Mouse (Mus musculus): Measurements from ENCODE around the gene Cfap61. TPM values are rescaled to one million over a fixed set of nuclear protein-coding genes. Genes with fewer than 3 reads are reported as not detected.

The Cfap61 gene
- polyA plus RNA-seq, 1 experiment from 2014 or later, result 1.3 TPM

DNA sequence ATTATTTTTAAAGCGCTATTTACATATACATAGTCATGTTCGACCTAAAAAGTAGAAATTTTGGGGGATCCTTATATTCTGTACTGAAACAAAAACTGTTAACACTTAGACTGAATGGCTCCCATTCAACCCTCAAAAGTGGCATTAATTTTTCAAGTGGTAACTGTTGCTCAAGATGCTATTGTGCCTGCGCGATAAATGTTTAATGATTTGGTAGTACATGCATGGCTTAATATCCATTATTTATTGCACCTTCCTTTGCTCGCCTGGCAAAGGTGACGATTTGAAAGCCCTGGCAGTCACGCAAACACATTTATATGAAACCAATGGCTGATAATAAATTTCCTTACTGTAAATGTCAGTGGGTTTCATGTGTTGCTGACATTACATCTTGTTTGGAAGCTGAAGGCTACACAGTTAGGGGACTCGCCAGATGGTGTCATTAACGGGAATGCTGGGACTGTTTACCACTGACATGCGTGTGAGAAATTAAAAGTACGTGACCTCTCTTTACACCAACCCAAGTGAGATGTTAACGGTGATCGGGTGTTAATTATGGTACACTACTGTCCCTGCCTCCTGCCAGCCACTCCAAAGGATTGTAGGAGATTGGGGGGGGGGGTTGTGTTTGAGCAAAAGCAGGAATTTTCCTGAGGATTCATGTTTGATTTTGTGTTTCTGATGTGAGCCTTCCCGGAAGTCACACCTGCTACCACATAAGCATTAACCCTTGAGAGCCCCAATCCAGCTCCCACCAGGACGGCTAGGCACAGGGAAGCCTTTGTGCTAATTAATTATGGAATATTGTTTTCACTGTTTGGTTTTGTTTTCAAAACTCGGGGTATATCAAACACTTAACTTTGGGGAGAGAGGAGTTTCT, 127.1 kb downstream of the Cfap61 start:
- Histone ChIP-seq H3K4me1 (replicated peaks; ENCODE audit: control insufficient read depth, insufficient read depth, low read length) (peaks cover 40% of the 10 kb centered on the region), H3K9me3 (ENCODE audit: control insufficient read depth, low read length) (no peaks in the 10 kb centered on the region), H3K4me2 (ENCODE audit: low read length) (peak overlapping the region; percentile 3), H3K4me3 (replicated peaks; ENCODE audit: low read length) (no peak overlapping the region), H3K36me3 (ENCODE audit: control insufficient read depth, insufficient read depth) (no peaks in the 10 kb centered on the region), H3K9ac (replicated peaks; ENCODE audit: low read depth, low read length) (no peak overlapping the region; the same call in 1 of the 2 replicates), H3K27me3 (replicated peaks; ENCODE audit: control insufficient read depth, insufficient read depth, low read length) (no peaks in the 10 kb centered on the region), H3K27ac (ENCODE audit: low read length) (no peak overlapping the region)
- ATAC-seq, result peak; percentile 36; the same call in 1 of the 2 replicates
- 19% methylated on average over 16 of the region's 16 CpGs for WGBS

DNA sequence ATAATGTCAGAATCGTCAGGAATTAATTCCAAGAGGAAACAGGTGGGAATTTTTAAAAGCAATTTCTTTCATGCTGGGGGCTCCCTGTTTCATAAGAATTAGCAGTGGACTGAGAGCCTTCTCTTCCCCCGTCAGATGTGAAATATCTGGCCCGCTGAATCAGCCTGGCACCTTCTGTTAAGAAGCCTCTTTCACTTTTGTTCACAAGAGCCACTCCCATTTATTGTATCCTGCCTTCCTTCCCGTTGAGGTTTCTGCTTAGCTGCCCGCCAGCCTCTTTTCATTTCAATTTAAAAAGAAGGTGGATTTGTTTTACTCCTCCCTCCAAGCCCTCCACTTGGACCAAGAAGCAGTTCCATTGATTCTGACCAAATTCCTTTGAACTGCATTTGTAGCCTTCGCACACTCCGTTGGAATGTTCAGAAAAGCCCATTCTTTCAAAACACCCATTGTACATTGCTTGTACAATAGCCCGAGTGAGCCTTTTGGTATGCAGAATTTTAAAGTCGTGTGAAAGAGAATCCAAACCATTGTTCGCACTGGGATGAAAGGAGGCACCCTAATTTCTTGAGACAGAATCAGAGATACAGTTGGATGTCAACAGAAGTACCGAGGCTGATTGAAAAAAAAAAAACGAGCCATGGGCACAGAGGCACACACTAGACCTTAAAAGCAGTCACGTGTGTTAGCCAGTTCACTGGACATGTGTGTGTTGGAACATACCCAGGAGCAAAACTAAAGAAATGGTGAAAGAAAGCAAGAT, 127.9 kb downstream of the Cfap61 start:
- Histone ChIP-seq H3K4me3 (replicated peaks; ENCODE audit: low read length) (no peak overlapping the region; the same call in 1 of the 2 replicates), H3K27me3 (replicated peaks; ENCODE audit: control insufficient read depth, insufficient read depth, low read length) (no peaks in the 10 kb centered on the region), H3K27ac (ENCODE audit: low read length) (no peak overlapping the region), H3K4me2 (ENCODE audit: low read length) (peak overlapping the region; percentile 3), H3K36me3 (ENCODE audit: control insufficient read depth, insufficient read depth) (no peaks in the 10 kb centered on the region), H3K4me1 (replicated peaks; ENCODE audit: control insufficient read depth, insufficient read depth, low read length) (peaks cover 41% of the 10 kb centered on the region), H3K9me3 (ENCODE audit: control insufficient read depth, low read length) (no peaks in the 10 kb centered on the region), H3K9ac (replicated peaks; ENCODE audit: low read depth, low read length) (no peak overlapping the region; the same call in 1 of the 2 replicates)
- ATAC-seq, result peak; percentile 49
- WGBS, result 2% methylated on average over 13 of the region's 13 CpGs

GRCm38 (mm10) chr2:146063093-146064074, 128.8 kb downstream of the Cfap61 start:
- Histone ChIP-seq H3K27me3 (replicated peaks; ENCODE audit: control insufficient read depth, insufficient read depth, low read length) (no peaks in the 10 kb centered on the region), H3K4me3 (replicated peaks; ENCODE audit: low read length) (no peak overlapping the region), H3K9ac (replicated peaks; ENCODE audit: low read depth, low read length) (no peak overlapping the region), H3K27ac (ENCODE audit: low read length) (peak overlapping the region; percentile 36; the same call in 1 of the 2 replicates), H3K9me3 (ENCODE audit: control insufficient read depth, low read length) (no peaks in the 10 kb centered on the region), H3K36me3 (ENCODE audit: control insufficient read depth, insufficient read depth) (no peaks in the 10 kb centered on the region), H3K4me2 (ENCODE audit: low read length) (peak overlapping the region; percentile 3), H3K4me1 (replicated peaks; ENCODE audit: control insufficient read depth, insufficient read depth, low read length) (peaks cover 38% of the 10 kb centered on the region)
- ATAC-seq, result peak; percentile 64
- 6% methylated on average over 11 of the region's 11 CpGs for WGBS

DNA sequence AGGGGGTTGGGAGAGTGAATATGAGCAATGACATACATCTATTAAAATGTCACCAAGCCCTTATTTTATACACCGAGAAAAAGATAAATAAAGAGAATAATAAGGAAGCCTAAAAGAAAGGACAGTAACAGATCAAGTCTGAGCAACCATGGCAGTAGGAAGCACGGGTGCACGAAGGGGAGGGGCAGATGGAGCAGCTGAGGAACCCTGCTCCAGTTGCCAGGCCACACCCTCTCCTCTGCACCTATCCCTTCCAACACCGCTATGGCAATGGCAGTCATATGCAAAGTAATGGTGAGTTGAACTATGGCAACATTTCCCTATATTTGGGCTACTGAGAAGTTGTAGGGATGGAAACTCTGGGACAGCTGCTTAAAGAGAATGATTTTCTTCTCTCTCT, 132.8 kb downstream of the Cfap61 start:
- H3K9ac ChIP-seq (replicated peaks; ENCODE audit: low read depth, low read length), result no peak overlapping the region
- WGBS, result 46% methylated on average over 4 of the region's 4 CpGs
- H3K27me3 ChIP-seq (replicated peaks; ENCODE audit: control insufficient read depth, insufficient read depth, low read length), result no peaks in the 10 kb centered on the region
- no peaks in the 10 kb centered on the region for H3K36me3 ChIP-seq (ENCODE audit: control insufficient read depth, insufficient read depth)
- no peak overlapping the region for H3K4me2 ChIP-seq (ENCODE audit: low read length)
- H3K9me3 ChIP-seq (ENCODE audit: control insufficient read depth, low read length), result no peaks in the 10 kb centered on the region
- H3K4me3 ChIP-seq (replicated peaks; ENCODE audit: low read length), result no peak overlapping the region
- H3K4me1 ChIP-seq (replicated peaks; ENCODE audit: control insufficient read depth, insufficient read depth, low read length), result peaks cover 19% of the 10 kb centered on the region
- no peak overlapping the region for H3K27ac ChIP-seq (ENCODE audit: low read length)
- no peak for ATAC-seq

- no peak for ATAC-seq
- 20% methylated on average over 6 of the region's 6 CpGs for whole genome bisulfite sequencing
Measured at GRCm38 (mm10) chr2:146073300-146073699, 138.7 kb downstream of the Cfap61 start.

DNA sequence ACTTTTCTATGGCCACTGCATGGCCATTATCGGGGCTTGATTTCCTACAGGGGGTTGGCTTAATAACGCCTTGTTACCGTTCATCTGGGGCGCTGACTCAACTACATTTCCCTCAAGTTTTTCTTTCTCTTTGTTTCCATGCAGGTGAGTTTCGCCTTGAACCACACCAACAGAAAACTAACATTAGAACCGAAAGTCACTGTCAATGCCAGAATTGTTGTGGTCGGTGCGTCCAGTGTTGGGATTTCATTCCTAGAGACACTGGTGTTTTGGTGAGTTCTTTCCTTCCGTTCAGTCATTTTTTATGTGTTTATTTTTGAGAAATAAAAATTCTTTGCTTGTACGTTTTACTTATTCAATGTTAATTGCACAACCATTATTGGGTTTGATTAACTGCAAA, 142.5 kb downstream of the Cfap61 start:
- H3K9me3 ChIP-seq (ENCODE audit: control insufficient read depth, low read length), result no peaks in the 10 kb centered on the region
- H3K36me3 ChIP-seq (ENCODE audit: control insufficient read depth, insufficient read depth), result no peaks in the 10 kb centered on the region
- 90% methylated on average over 10 of the region's 10 CpGs for WGBS
- H3K4me2 ChIP-seq (ENCODE audit: low read length), result no peak overlapping the region
- no peak overlapping the region for H3K27ac ChIP-seq (ENCODE audit: low read length)
- ATAC-seq, result no peak
- 0 out of 2 replicates have a peak, but pooled peaks cover 2% of the 10 kb centered on the region for H3K4me1 ChIP-seq (replicated peaks; ENCODE audit: control insufficient read depth, insufficient read depth, low read length)
- no peak overlapping the region for H3K9ac ChIP-seq (replicated peaks; ENCODE audit: low read depth, low read length)
- H3K4me3 ChIP-seq (replicated peaks; ENCODE audit: low read length), result no peak overlapping the region
- H3K27me3 ChIP-seq (replicated peaks; ENCODE audit: control insufficient read depth, insufficient read depth, low read length), result 0 out of 2 replicates have a peak, but pooled peaks cover 2% of the 10 kb centered on the region

More at GRCm38 (mm10) chr2:146073300-146073699, 138.7 kb downstream of the Cfap61 start:
- Histone ChIP-seq H3K9ac (replicated peaks; ENCODE audit: low read depth, low read length) (no peak overlapping the region), H3K36me3 (ENCODE audit: control insufficient read depth, insufficient read depth) (no peaks in the 10 kb centered on the region), H3K27ac (ENCODE audit: low read length) (no peak overlapping the region), H3K4me1 (replicated peaks; ENCODE audit: control insufficient read depth, insufficient read depth, low read length) (0 out of 2 replicates have a peak, but pooled peaks cover 2% of the 10 kb centered on the region), H3K27me3 (replicated peaks; ENCODE audit: control insufficient read depth, insufficient read depth, low read length) (0 out of 2 replicates have a peak, but pooled peaks cover 2% of the 10 kb centered on the region), H3K4me2 (ENCODE audit: low read length) (no peak overlapping the region), H3K4me3 (replicated peaks; ENCODE audit: low read length) (no peak overlapping the region), H3K9me3 (ENCODE audit: control insufficient read depth, low read length) (no peaks in the 10 kb centered on the region)

DNA sequence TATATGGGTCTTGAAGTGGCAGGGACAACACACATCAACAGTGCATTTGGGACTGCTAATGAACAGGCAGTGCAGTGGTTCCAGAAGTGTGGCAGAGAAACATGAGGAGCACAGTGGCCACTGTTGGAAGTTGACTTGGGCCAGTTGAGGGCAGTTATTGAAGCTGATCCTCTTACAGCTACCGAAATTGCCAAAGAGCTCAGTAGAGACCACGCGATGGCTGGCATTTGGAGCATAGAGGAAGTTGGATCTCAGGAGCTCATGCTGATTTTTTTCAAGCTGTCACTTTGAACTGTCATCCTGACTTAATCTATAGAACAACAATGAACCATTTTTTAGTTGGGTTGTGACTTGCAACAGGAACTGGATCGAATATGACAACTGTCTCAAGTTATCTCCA, 145.7 kb downstream of the Cfap61 start:
- WGBS, result 94% methylated on average over 4 of the region's 4 CpGs
- no peak for ATAC-seq
- H3K4me3 ChIP-seq (replicated peaks; ENCODE audit: low read length), result no peak overlapping the region

DNA sequence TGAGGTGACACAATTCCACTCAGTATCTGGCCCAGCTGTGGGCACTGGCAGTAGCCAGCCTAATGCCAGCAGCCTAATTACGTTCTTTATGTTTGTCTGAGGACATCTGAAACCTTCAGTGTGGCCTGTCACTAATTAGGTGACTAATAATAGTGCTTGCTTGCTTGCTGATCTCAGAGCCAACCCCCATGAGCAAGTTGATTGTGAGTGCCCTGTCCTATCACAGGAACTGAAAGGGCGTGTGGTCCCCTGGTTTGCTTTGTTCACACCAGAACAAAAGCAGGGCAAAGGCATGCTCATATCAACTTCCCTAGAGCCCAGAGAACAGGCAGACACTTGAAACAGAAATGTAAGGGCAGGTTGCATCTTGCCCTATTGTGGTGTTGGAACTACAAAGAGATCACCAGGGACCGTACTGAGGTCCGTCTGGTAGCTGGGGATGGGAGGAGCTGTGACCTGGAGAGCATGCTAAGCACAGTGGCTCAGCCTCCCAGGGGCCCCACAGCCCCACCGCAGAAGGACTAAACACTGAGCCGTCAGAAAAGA, 148.8 kb downstream of the Cfap61 start:
- Histone ChIP-seq H3K9me3 (ENCODE audit: control insufficient read depth, low read length) (no peaks in the 10 kb centered on the region), H3K4me2 (ENCODE audit: low read length) (no peak overlapping the region), H3K4me1 (replicated peaks; ENCODE audit: control insufficient read depth, insufficient read depth, low read length) (peaks cover 4% of the 10 kb centered on the region; the same call in 1 of the 2 replicates), H3K36me3 (ENCODE audit: control insufficient read depth, insufficient read depth) (no peaks in the 10 kb centered on the region), H3K9ac (replicated peaks; ENCODE audit: low read depth, low read length) (no peak overlapping the region), H3K4me3 (replicated peaks; ENCODE audit: low read length) (no peak overlapping the region), H3K27me3 (replicated peaks; ENCODE audit: control insufficient read depth, insufficient read depth, low read length) (no peaks in the 10 kb centered on the region), H3K27ac (ENCODE audit: low read length) (no peak overlapping the region)
- peak; percentile 49 for ATAC-seq
- WGBS, result 10% methylated on average over 6 of the region's 6 CpGs

More for the DNA sequence above, 145.7 kb downstream of the Cfap61 start:
- H3K4me1 ChIP-seq (replicated peaks; ENCODE audit: control insufficient read depth, insufficient read depth, low read length), result peaks cover 4% of the 10 kb centered on the region; the same call in 1 of the 2 replicates
- H3K4me2 ChIP-seq (ENCODE audit: low read length), result no peak overlapping the region
- no peaks in the 10 kb centered on the region for H3K36me3 ChIP-seq (ENCODE audit: control insufficient read depth, insufficient read depth)
- H3K9me3 ChIP-seq (ENCODE audit: control insufficient read depth, low read length), result no peaks in the 10 kb centered on the region
- 0 out of 2 replicates have a peak, but pooled peaks cover 2% of the 10 kb centered on the region for H3K27me3 ChIP-seq (replicated peaks; ENCODE audit: control insufficient read depth, insufficient read depth, low read length)
- no peak overlapping the region for H3K9ac ChIP-seq (replicated peaks; ENCODE audit: low read depth, low read length)
- H3K27ac ChIP-seq (ENCODE audit: low read length), result no peak overlapping the region
